Mouse (Mus musculus): Measurements from ENCODE around the gene Lce1k. TPM values are rescaled to one million over a fixed set of nuclear protein-coding genes. Genes with fewer than 3 reads are reported as not detected.
"Not testable (repeated sequence)": the region's sequence is repeated elsewhere in the genome, so short reads cannot be mapped to it uniquely, and the experiment has no call there.

Lce1k gene
- not detected for total RNA-seq (2021)
- long read RNA-seq, experiment 1, result 0 reads
- long read RNA-seq, experiment 2, result 0 reads

GRCm38 (mm10) chr3:92807791-92808190 is at the start of gene Lce1k:
Lce1k (minus strand) TSS chr3:92807891.
- no peak for DNase-seq

GRCm38 (mm10) chr3:92851186-92851585 is 43.5 kb upstream of the Lce1k start, which contains the start of gene Lce1l:
Lce1l (minus strand) TSS chr3:92851286.
- DNase-seq, result no peak

GRCm38 (mm10) chr3:92827108-92827507 is 19.4 kb upstream of the Lce1k start, which contains the start of gene Kprp:
Kprp (minus strand) TSS chr3:92827247.
- DNase-seq, result no peak

- no peak for DNase-seq
These were observed 18.1 kb upstream of the Lce1k start for GRCm38 (mm10) chr3:92825808-92826207.

- not testable (repeated sequence) for DNase-seq
These were observed 8.3 kb upstream of the Lce1k start for GRCm38 (mm10) chr3:92816036-92816435.

- no peak for DNase-seq
These were observed 7.9 kb upstream of the Lce1k start for GRCm38 (mm10) chr3:92815581-92815980.

DNA sequence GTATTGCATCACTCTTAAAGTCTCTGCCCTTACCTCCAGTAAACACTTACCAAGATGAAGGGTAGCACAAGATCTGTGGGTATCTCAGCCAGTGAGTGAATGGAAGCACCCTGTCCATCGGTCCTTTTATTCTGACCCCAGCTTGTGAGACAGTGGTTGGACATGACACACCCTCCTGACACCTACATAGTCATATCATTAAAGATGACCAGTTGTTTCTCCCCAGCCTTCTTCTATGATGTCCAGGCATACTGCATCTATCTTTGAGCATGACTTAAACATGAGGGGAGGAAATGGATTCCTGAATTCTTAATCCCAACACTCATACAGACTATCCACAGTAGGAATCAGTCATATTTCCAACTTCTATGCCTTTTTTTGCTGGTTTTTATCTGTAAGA is 17.3 kb downstream of the Lce1k start, which contains the start of gene Lce1j:
Gene Lce1j (minus strand): TSS at position 101 of the 400 bp plus-strand sequence.
- no peak for DNase-seq

DNA sequence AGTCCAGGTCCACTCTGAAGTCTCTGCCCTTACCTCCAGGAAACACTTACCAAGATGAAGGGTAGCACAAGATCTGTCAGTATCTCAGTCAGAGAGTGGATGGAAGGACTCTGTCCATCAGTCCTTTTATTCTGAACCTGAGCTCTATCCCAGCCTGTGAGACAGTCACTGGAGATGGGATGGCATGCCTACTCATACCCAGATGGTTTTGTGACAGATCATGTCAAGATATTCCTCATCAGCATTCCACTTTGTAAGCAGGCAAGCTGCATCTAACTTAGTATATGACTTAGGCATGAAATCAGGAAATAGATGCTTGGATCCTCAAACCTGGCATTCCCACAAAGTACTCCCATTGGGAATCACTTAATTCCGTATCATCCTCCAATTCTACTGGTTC is 28.9 kb downstream of the Lce1k start, which contains the start of gene Lce1i:
Gene Lce1i (minus strand): TSS at position 101 of the 400 bp plus-strand sequence.
- no peak for DNase-seq

GRCm38 (mm10) chr3:92771573-92771972 is 36.1 kb downstream of the Lce1k start:
- DNase-seq, result no peak

DNA sequence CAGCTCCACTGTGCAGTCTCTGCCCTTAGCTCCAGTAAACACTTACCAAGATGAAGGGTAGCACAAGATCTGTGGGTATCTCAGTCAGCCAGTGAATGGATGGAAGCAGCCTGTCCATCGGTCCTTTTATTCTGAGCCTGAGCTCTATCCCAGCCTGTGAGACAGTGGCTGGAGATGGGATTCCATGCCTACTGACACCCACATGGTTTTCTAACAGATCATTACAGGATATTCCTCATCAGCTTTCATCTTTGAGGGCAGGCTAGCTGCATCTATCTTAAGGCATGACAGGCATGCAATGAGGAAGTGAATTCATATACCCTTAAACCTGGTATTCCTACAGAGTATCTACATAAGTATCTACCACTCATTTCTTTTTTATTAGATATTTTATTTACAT is 42.7 kb downstream of the Lce1k start, which contains the start of gene Lce1h:
Gene Lce1h (minus strand): TSS at position 101 of the 400 bp plus-strand sequence.
- DNase-seq, result no peak

Other genes starting within 250 kb of the Lce1k start
- not detected for gene Ivl, start 234.2 kb downstream of the Lce1k start, total RNA-seq (2021)
- not detected for gene Smcp, start 218.9 kb downstream of the Lce1k start, total RNA-seq (2021)
- gene 2210017I01Rik, start 200.4 kb downstream of the Lce1k start, total RNA-seq (2021), result not detected
- not detected for gene Lce6a, start 186.2 kb downstream of the Lce1k start, total RNA-seq (2021)
- not detected for gene Lce1a1, start 159.6 kb downstream of the Lce1k start, total RNA-seq (2021)
- not detected for gene Lce1b, start 151.0 kb downstream of the Lce1k start, total RNA-seq (2021)
- not detected for gene Lce1a2, start 137.6 kb downstream of the Lce1k start, total RNA-seq (2021)
- gene Lce1c, start 128.6 kb downstream of the Lce1k start, total RNA-seq (2021), result not detected
- gene Lce1d, start 120.7 kb downstream of the Lce1k start, total RNA-seq (2021), result not detected
- not detected for gene Lce1e, start 98.8 kb downstream of the Lce1k start, total RNA-seq (2021)
- not detected for gene Lce1f, start 87.5 kb downstream of the Lce1k start, total RNA-seq (2021)
- not detected for gene Gm38119, start 68.8 kb downstream of the Lce1k start, total RNA-seq (2021)
- gene Lce1g, start 55.6 kb downstream of the Lce1k start, total RNA-seq (2021), result not detected
- not detected for gene Lce1h, start 42.8 kb downstream of the Lce1k start, total RNA-seq (2021)
- gene Lce1i, start 29.0 kb downstream of the Lce1k start, total RNA-seq (2021), result not detected
- gene Lce1j, start 17.4 kb downstream of the Lce1k start, total RNA-seq (2021), result not detected
- not detected for gene Kprp, start 19.4 kb upstream of the Lce1k start, total RNA-seq (2021)
- not detected for gene Lce1l, start 43.4 kb upstream of the Lce1k start, total RNA-seq (2021)
- gene 2310050C09Rik, start 62.3 kb upstream of the Lce1k start, total RNA-seq (2021), result not detected
- gene Lce3a, start 118.3 kb upstream of the Lce1k start, total RNA-seq (2021), result not detected
- not detected for gene Lce3b, start 125.1 kb upstream of the Lce1k start, total RNA-seq (2021)
- not detected for gene Lce3c, start 136.6 kb upstream of the Lce1k start, total RNA-seq (2021)
- gene Lce3d, start 149.5 kb upstream of the Lce1k start, total RNA-seq (2021), result not detected
- not detected for gene Lce3e, start 159.2 kb upstream of the Lce1k start, total RNA-seq (2021)
- gene Lce3f, start 184.3 kb upstream of the Lce1k start, total RNA-seq (2021), result not detected
- gene Crct1, start 207.8 kb upstream of the Lce1k start, total RNA-seq (2021), result not detected
- gene Lce1m, start 211.2 kb upstream of the Lce1k start, total RNA-seq (2021), result not detected